Mouse (Mus musculus): ENCODE results near the gene Sgip1.

GRCm38 (mm10) chr4:103010734-103011133 lies 269.6 kb downstream of the Sgip1 start:
- no peak for TF ChIP-seq GABPA (IDR thresholded peaks at IDR 0.05; ENCODE audit: low read depth, low read length)
- no peak for TF ChIP-seq RAD21 (IDR thresholded peaks at IDR 0.05; ENCODE audit: low read depth, low read length)
- no peak for TF ChIP-seq POLR2A (IDR thresholded peaks at IDR 0.05; ENCODE audit: control insufficient read depth in 1 of 2, insufficient read depth in 1 of 2, low read depth in 1 of 2, low read length in 2 of 2, poor library complexity in 1 of 2)
- TF ChIP-seq NELFE (IDR thresholded peaks at IDR 0.05; ENCODE audit: low read depth, low read length) = no peak
- TF ChIP-seq GATA1 (IDR thresholded peaks at IDR 0.05; ENCODE audit: low read depth, low read length) = no peak
- TF ChIP-seq CTCF (IDR thresholded peaks at IDR 0.05 in 2 of 3, conservative IDR thresholded peaks at IDR 0.05 in 1 of 3; ENCODE audit: control insufficient read depth in 1 of 3, insufficient read depth in 1 of 3, low read depth in 2 of 3, low read length in 3 of 3, poor library complexity in 1 of 3, severe bottlenecking in 1 of 3) = no peak
- no peak for TF ChIP-seq TCF12 (IDR thresholded peaks at IDR 0.05; ENCODE audit: low read depth, low read length)
- TF ChIP-seq EP300 (IDR thresholded peaks at IDR 0.05; ENCODE audit: low read depth in 1 of 2, low read length in 2 of 2) = no peak
- no peak for TF ChIP-seq JUND (IDR thresholded peaks at IDR 0.05; ENCODE audit: low read depth, low read length)
- no peak for TF ChIP-seq MYC (IDR thresholded peaks at IDR 0.05; ENCODE audit: low read depth, low read length)
- no peak for TF ChIP-seq POLR2AphosphoS2 (IDR thresholded peaks at IDR 0.05; ENCODE audit: low read length)
- no peak for TF ChIP-seq TAL1 (IDR thresholded peaks at IDR 0.05; ENCODE audit: low read length)
- no peak for TF ChIP-seq USF1 (IDR thresholded peaks at IDR 0.05; ENCODE audit: low read depth, low read length)
